Mouse (Mus musculus) hindbrain, embryonic 11.5 days (tissue): ENCODE results near the gene Kcnk15. TPM values are rescaled to one million over a fixed set of nuclear protein-coding genes. Genes with fewer than 3 reads are reported as not detected.

Source experiments
- ATAC-seq: fragments of 200-750 bp; cut with Nextera tagmentation; 2 replicates; pipeline ENCODE4 v1.8.0; 2017; ENCODE audit warnings: mild to moderate bottlenecking, moderate TSS enrichment, moderate library complexity; ENCODE audit not compliant: low FRiP score
- DNase-seq: peaks from one replicate; pipeline ENCODE4 v3.0.0-alpha.2; 2015; ENCODE audit warnings: low spot score
- H3K27ac ChIP-seq: fragments of 300-500 bp; sonication (generic); 2 replicates; pipeline ENCODE4 v1.5.1; 2014; ENCODE audit warnings: mild to moderate bottlenecking, low read depth, low read length
- H3K27me3 ChIP-seq: fragments of 300-500 bp; sonication (generic); 2 replicates; pipeline ENCODE4 v1.6.1; 2014; ENCODE audit warnings: mild to moderate bottlenecking, low read length, moderate library complexity, mixed read lengths; ENCODE audit not compliant: control insufficient read depth, insufficient read depth
- H3K36me3 ChIP-seq: fragments of 300-500 bp; sonication (generic); 2 replicates; pipeline ENCODE4 v1.6.1; 2014; ENCODE audit warnings: mild to moderate bottlenecking, low read length, moderate library complexity, mixed read lengths; ENCODE audit not compliant: control insufficient read depth, insufficient read depth
- H3K4me1 ChIP-seq: fragments of 300-500 bp; sonication (generic); replicated peaks from 2 replicates; pipeline ENCODE4 v1.6.1; 2014; ENCODE audit warnings: low read length, mixed read lengths; ENCODE audit not compliant: control insufficient read depth, insufficient read depth
- H3K4me2 ChIP-seq: fragments of 300-500 bp; sonication (generic); replicated peaks from 2 replicates; pipeline ENCODE4 v1.6.1; 2014; ENCODE audit warnings: mild to moderate bottlenecking, low read depth, low read length
- H3K4me3 ChIP-seq: fragments of 300-500 bp; sonication (generic); 2 replicates; pipeline ENCODE4 v1.5.1; 2014; ENCODE audit warnings: low read depth, low read length
- H3K9ac ChIP-seq: fragments of 300-500 bp; sonication (generic); 2 replicates; pipeline ENCODE4 v1.6.1; 2014; ENCODE audit warnings: low read depth, low read length
- H3K9me3 ChIP-seq: fragments of 300-500 bp; sonication (generic); 2 replicates; pipeline ENCODE4 v1.6.1; 2016; ENCODE audit warnings: low read length; ENCODE audit not compliant: control insufficient read depth
- WGBS: fragments of 180-500 bp; shearing (Covaris S2); extraction: QIAGEN DNeasy Blood & Tissue Kit; methylation state at CpG from one replicate; pipeline ENCODE4 v1.1.7; 2014; 5-methylcytosine and 5-hydroxymethylcytosine counted together
- polyA plus RNA-seq: library from polyadenylated mRNA; unstranded; fragments of >200 nt; fragmentation: Nextera tagmentation; extraction: Ambion mirVana; gene quantifications from 2 replicates; pipeline ENCODE4 v1.2.1, GENCODE M21; 2014

Kcnk15 gene
- polyA plus RNA-seq, 1 experiment from 2014 or later, result not detected

DNA sequence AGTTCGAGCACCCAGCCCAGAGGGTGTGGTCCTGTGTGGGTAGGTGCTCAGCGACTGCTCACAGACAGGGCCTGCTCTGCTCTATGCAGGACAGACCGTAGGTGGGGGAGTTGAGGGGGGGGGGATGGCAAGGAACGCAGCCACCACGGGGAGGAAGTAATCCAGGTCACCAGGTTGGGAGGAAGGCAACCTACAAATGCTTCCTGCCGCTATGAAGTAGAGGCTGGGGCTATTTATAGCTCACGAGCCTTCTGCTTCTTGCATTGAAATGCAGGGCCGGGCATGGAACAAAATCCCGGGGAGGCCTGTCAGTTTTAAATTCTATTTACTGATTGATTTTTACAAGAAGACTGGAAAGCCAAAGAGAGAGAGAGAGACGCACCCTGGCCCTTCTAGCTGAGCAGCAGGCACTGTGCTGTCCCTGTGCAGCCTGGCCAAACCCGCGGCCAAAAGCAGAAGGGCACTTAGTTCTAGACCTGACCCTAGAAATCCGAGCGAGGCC lies 46.5 kb downstream of the Kcnk15 start:
- Histone ChIP-seq H3K4me1 (no peaks in the 10 kb centered on the region), H3K27ac (no peak overlapping the region), H3K27me3 (no peaks in the 10 kb centered on the region), H3K9ac (no peak overlapping the region), H3K4me3 (no peak overlapping the region), H3K4me2 (no peak overlapping the region), H3K9me3 (no peaks in the 10 kb centered on the region), H3K36me3 (no peaks in the 10 kb centered on the region)
- DNase-seq (no peak), ATAC-seq (no peak)
- 59% methylated on average over 14 of the region's 14 CpGs for WGBS

DNA sequence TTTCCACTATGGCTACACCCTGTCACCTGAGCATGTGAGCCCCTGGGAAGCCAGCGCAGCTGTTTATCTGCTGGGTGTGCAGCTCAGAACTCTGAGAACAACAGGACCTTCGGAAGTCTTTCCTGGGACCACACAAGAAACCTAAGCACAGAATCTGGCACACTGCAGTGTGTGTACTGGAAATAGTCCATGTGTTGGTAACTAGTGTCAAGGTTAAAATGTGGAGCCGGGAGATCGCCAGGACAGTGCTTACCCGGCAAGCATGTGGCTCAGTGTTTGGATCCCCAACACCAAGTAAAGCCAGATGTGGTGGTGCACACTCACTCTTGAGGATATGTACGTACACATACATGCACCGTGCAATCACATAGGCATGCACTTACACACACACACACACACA lies 47.6 kb downstream of the Kcnk15 start:
- no peaks in the 10 kb centered on the region for H3K36me3 ChIP-seq
- ATAC-seq, result no peak
- 87% methylated on average over 7 of the region's 7 CpGs for WGBS

DNA sequence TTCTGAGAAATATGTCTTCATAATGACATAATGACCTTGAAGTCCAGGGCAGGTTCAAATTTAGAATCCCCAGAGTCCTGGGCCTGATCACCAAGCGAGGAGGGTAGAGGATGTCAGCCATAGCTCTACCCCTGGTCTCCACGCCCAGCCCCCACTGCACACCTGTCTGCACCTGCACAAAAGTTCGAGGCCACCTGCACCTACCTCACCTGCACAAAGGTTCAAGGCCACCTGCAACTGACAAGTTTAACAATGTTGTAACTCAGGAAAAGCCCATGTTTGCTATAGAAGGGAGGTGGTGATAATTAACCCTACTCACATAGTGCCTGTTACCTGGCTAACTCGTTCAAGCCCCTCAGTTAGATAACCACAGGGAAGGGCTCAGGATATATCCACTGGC lies 49.0 kb downstream of the Kcnk15 start:
- DNase-seq, result no peak
- H3K27me3 ChIP-seq, result no peaks in the 10 kb centered on the region
- no peaks in the 10 kb centered on the region for H3K4me1 ChIP-seq
- H3K27ac ChIP-seq, result no peak overlapping the region
- H3K36me3 ChIP-seq, result no peaks in the 10 kb centered on the region
- no peak overlapping the region for H3K4me2 ChIP-seq
- 83% methylated on average over 4 of the region's 4 CpGs for WGBS
- no peak overlapping the region for H3K9ac ChIP-seq
- H3K4me3 ChIP-seq, result no peak overlapping the region
- no peaks in the 10 kb centered on the region for H3K9me3 ChIP-seq
- ATAC-seq, result no peak

More for the DNA sequence above, 47.6 kb downstream of the Kcnk15 start:
- Histone ChIP-seq H3K4me2 (no peak overlapping the region), H3K4me3 (no peak overlapping the region), H3K9ac (no peak overlapping the region), H3K27me3 (no peaks in the 10 kb centered on the region), H3K27ac (no peak overlapping the region), H3K9me3 (no peaks in the 10 kb centered on the region), H3K4me1 (no peaks in the 10 kb centered on the region)
- no peak for DNase-seq

- ATAC-seq, result no peak
- H3K9me3 ChIP-seq, result no peaks in the 10 kb centered on the region
- H3K4me1 ChIP-seq, result no peaks in the 10 kb centered on the region
- 69% methylated on average over 11 of the region's 11 CpGs for WGBS
- H3K9ac ChIP-seq, result no peak overlapping the region
- H3K27ac ChIP-seq, result no peak overlapping the region
- no peaks in the 10 kb centered on the region for H3K36me3 ChIP-seq
- DNase-seq, result no peak
- no peak overlapping the region for H3K4me2 ChIP-seq
- H3K27me3 ChIP-seq, result no peaks in the 10 kb centered on the region
- H3K4me3 ChIP-seq, result no peak overlapping the region
Observed at GRCm38 (mm10) chr2:163903461-163903860, 50.0 kb downstream of the Kcnk15 start.

DNA sequence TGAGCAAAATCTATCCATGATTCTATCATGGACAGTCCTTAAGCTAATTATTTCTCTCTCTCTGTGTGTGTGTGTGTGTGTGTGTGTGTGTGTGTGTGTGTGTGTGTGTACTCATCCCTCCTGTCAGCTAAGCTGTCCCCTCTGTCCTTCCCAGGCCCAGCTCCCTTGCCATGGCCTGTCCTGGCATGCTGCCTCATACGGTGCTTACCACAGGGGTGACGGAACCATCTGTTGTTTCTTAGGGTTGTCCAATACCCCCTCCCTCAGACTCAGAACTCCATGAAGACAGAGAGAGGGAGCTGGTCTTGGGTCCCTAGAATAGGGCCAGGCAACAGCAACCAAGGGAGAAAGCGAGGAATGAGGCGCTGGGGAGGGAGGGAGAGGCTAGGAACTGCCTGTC lies 50.9 kb downstream of the Kcnk15 start:
- H3K4me3 ChIP-seq, result no peak overlapping the region
- H3K9ac ChIP-seq, result no peak overlapping the region
- no peaks in the 10 kb centered on the region for H3K4me1 ChIP-seq
- no peak overlapping the region for H3K4me2 ChIP-seq
- H3K27me3 ChIP-seq, result no peaks in the 10 kb centered on the region
- ATAC-seq, result no peak
- DNase-seq, result no peak
- no peaks in the 10 kb centered on the region for H3K9me3 ChIP-seq
- WGBS, result 78% methylated on average over 4 of the region's 4 CpGs
- H3K36me3 ChIP-seq, result no peaks in the 10 kb centered on the region
- no peak overlapping the region for H3K27ac ChIP-seq

DNA sequence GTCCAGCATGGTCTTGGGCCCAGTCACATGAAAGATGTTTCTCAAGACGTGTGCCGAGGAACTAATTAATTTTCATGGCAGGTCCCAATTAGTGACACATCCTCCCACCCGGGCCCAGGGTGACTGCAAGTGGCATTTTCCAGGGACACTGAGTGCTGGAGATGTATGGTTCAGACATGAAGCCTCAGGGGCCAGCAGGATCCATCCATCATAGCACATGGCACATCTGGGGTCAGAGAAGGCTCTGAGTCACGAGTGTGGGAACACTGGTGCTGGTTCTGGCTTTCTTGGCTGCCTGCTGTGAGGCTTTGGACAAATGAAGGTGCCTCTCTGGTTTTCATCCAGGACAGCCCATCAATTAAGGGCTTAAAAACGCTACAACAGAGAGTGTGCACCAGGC lies 53.7 kb downstream of the Kcnk15 start:
- no peak for ATAC-seq
- 62% methylated on average over 5 of the region's 5 CpGs for WGBS
- Histone ChIP-seq H3K36me3 (no peaks in the 10 kb centered on the region), H3K9me3 (no peaks in the 10 kb centered on the region), H3K4me3 (no peak overlapping the region), H3K4me2 (no peak overlapping the region), H3K27ac (no peak overlapping the region), H3K27me3 (no peaks in the 10 kb centered on the region), H3K4me1 (no peaks in the 10 kb centered on the region), H3K9ac (no peak overlapping the region)
- no peak for DNase-seq

Other genes starting within 250 kb of the Kcnk15 start
- 35.7 and 38.4 TPM in 2 replicates for gene Serinc3, start 208.5 kb upstream of the Kcnk15 start, polyA plus RNA-seq
- gene Pkig, start 195.3 kb upstream of the Kcnk15 start, polyA plus RNA-seq, result 136 and 138 TPM in 2 replicates
- gene Ada, start 103.4 kb upstream of the Kcnk15 start, polyA plus RNA-seq, result 4.7 and 6.0 TPM in 2 replicates
- gene Ccn5, start 32.8 kb upstream of the Kcnk15 start, polyA plus RNA-seq, result 0.17 and 0.19 TPM in 2 replicates
- gene Rims4, start 65.0 kb downstream of the Kcnk15 start, polyA plus RNA-seq, result 0.68 and 0.71 TPM in 2 replicates
- 327 and 328 TPM in 2 replicates for gene Ywhab, start 141.3 kb downstream of the Kcnk15 start, polyA plus RNA-seq
- 0.62 and 1.2 TPM in 2 replicates for gene Pabpc1l, start 171.8 kb downstream of the Kcnk15 start, polyA plus RNA-seq
- gene Stk4, start 216.7 kb downstream of the Kcnk15 start, polyA plus RNA-seq, result 32.7 and 41.1 TPM in 2 replicates
- 50.0 and 54.6 TPM in 2 replicates for gene Tomm34, start 217.5 kb downstream of the Kcnk15 start, polyA plus RNA-seq